Mouse (Mus musculus): ENCODE data around the gene Morf4l1. TPM values are rescaled to one million over a fixed set of nuclear protein-coding genes. Genes with fewer than 3 reads are reported as not detected.
"Not testable (repeated sequence)": the region's sequence is repeated elsewhere in the genome, so short reads cannot be mapped to it uniquely, and the experiment has no call there.

The Morf4l1 gene
- polyA plus RNA-seq, 2 experiments from 2014 or later, result 309 to 341 TPM

- peak; percentile 65 for ATAC-seq
Observed at GRCm38 (mm10) chr9:90113651-90114566, 665 bp downstream of the Morf4l1 start.

DNA sequence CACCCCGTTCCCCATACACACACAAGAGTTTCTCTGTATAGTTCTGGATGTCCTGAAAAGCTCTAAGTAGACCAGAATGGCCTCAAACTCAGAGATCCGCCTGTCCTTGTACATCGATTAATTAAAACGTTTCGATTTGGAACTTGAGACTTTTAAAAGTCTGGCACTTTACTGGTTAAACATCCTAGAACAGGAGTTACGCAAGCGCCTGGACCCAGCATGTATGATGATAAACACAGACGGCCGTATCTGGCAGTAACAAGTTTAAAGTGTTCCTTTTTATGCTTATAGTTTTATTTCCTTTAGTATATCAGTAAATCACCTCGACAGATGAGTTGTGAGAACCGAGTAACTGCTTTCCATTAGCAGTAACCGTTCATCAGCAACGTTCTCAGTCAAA is 1.4 kb downstream of the Morf4l1 start:
- ATAC-seq, result no peak

DNA sequence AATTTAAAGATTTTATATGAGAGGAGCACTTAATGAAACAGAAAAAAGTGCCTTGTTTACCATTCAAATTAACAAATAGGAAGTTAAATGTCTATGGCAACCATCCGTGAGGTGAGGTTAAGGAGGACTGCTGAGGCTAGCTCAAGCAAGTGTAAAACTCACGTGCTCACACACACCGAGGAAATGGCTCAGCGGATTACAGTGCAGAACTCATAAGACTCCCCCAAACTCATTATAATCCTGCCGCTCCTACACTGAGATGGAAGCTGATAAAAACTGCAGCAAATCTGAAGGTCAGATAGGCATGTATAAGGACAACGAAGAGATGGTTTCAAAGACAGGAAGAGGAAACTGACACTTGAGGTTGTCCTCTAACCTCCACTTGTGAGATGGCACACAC is 5.2 kb downstream of the Morf4l1 start:
- peak; percentile 2 for ATAC-seq

DNA sequence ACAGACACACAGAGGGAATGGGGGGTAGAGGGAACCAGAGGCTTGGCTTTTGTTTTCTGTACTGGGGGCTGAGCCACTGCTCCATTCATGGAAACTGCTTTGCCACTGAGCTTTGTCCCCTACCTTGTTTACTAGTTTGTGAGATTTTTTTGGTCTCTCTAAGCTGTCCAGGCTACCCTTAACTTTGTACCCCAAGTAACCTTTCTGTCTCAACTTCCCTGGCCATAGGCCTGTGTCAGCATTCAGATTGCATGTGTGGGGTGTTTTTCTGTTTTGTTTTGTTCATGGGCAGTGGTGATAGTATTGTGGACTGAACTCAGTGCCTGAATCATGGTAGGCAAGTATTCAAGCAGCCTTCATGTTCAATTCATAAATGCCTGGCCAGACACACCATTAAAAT is 6.3 kb downstream of the Morf4l1 start:
- ATAC-seq, result no peak

DNA sequence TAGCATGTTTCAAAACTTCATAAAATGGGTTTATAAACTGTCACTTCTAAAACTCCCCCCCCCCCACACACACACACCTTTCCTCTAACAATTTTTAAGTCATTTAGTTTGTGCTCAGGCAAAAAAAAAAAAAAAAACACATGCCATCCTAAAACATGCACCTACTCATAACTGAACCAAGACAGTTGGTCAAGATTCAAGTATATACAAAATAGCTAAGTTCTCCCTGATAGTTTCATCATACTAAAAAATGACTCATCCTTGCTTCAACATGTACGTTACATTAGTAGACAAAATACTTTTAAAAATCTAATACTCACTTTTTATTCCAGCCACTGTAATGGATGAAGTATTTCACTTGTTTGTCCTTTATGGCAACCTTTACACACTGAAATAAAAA is 7.7 kb downstream of the Morf4l1 start:
- ATAC-seq, result no peak

DNA sequence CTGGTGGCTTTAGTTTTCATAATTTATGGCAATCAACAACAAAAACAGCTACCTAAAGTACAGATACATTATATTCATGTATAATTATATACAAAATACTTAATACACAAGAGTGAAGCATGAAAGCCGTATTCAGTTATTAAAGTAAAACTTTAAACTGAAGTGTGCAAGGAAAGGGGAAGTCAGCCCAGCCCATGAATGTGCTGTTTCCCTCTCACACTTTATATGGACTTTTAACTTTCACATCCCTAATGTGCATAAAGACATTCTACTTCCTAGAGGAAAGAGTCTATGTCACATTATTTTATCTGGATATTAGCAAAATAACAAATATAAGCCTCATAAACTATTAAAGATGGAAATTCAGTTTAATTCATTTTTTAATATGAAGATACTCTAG is 9.1 kb downstream of the Morf4l1 start:
- no peak for ATAC-seq

GRCm38 (mm10) chr9:90100760-90101159 is 13.8 kb downstream of the Morf4l1 start:
- no peak for ATAC-seq

- ATAC-seq, result peak; percentile 44
Observed at GRCm38 (mm10) chr9:90098934-90099333, 15.6 kb downstream of the Morf4l1 start.

DNA sequence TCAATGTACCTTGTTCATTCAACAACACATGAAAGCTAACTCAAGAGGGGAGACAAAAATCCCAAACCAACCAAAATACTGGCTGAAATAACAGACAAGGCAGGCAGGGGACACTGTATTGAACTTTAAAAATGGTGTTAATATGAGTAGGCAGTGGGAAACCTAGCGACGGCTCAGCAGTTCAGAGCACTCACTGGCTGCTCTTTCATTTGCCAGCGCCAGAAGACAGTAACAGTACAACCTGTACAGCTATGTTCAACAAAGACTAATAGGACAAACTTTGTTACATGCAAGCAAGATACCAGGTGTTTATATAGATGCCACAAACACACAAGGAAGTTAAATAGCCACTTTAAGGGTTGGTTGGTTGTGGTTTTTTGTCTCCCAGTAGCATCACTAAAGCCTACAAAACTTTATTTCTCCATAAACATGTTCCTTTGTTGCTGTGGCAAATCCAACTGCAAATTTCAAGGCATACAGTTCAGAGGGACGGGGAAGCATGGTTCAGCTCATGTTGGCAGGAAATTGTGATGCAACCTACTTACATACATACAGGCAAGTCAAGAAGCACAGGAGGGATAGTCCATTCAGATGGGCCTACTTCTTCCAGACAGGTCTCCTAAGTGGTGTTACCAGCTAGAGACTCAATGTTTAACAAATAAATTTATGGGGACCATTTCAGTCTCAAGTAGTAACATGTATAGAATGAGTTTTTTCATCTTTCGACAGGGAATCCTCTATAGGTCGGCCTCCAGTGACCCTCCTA is 25.1 kb downstream of the Morf4l1 start:
- no peak for ATAC-seq

DNA sequence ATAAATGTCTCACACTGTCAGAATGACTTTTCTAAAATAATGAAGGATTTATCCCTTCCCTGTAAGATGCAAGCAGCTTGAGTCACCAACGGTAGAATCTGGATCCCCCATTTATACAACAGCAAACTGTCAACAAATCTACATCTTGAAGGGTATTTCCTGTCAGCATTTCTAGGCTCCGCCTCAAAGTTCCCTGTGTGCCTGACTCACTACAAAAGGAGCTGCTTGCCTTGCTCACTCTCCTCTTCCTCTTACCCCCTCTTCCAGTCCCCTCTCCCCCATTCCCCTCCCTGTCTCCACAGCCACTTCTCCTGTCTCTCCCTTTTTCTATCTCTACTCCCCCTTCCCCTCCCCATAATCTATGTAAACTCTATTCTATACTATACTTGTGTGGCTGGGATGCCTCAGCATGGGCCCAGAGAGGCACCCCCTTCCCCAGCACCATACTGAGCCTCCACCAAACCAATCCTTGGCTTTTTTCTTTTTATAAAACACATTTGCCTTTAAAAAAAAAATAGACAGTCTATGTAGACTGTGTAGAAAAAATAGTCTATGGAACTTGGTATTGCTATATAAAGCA is 26.6 kb downstream of the Morf4l1 start:
- ATAC-seq, result no peak

GRCm38 (mm10) chr9:90084766-90085468 is 29.7 kb downstream of the Morf4l1 start:
- no peak for ATAC-seq

DNA sequence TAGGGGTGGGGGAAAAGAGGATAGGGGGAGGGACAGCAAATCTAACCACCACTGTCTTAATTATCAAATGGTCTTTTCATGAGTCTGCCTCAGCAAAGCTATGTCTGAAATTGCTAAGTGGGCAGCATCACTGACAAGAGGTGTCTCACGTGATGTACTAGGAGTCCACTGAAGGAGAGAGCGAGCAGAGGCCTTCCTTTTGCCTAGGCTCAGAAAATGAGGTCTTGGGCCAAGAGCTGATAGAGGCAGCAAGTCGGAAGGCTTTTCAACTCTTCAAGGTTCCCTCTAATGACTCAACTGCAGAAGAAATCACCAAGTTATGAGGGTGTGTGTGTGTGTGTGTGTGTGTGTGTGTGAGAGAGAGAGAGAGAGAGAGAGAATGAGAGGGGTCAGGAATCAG is 30.4 kb downstream of the Morf4l1 start:
- ATAC-seq, result no peak

DNA sequence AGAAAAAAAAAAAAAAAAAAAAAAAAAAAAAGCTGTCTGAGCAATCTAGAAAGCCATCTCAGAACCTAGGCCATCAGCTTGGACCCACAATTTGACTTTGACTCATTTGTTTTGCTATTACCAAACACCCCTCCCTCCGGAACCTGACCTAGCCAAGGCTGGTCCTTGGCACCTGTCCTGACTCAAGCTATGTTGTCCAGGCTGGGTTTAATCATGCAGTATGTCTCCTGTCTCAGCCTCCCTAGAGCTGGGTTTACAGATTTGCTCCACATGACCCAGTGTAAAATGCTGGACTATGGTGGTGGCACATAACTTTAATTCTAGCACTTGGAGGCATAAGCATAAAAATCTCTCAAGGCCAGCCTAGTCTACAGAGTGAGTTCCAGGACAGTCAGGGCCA is 31.6 kb downstream of the Morf4l1 start:
- no peak for ATAC-seq

DNA sequence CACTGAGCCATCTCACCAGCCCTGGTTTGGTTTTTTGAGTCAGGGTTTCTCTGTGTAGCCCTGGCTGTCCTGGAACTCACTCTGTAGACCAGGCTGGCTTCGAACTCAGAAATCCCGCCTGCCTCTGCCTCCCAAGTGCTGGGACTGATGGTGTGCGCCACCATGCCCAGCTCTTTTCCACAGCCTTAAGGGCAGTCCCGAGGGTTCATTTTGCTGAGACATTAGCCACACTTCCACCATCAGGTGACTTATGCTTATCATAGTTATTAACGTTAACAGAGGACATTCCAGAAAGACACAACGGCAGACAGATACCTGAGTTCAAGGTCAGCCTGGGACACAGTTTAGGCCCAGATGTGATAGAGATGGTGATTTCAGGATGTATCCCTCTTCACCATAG is 32.6 kb downstream of the Morf4l1 start:
- ATAC-seq, result not testable (repeated sequence)

- ATAC-seq, result no peak
Observed at GRCm38 (mm10) chr9:90076849-90077461, 37.6 kb downstream of the Morf4l1 start.

DNA sequence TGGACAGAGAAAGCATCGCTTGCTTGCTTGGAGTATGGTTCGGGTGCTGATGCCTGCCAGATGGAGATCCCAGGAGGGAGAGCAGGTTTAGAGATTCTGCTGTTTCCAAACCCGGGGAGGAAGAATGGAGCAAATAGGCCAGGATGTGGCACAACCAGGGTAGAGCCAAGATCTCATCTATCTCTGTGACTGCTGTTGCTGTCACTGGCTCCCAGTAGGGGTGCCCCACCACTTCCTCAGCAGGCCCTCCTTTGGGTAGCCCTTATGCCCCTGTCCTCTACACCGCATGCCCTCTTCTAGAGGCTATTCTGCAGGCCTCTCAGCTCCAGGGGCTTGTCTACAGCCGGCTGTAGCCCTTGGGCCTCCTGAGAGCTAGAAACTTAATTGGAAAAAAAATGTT is 38.4 kb downstream of the Morf4l1 start:
- ATAC-seq, result no peak

DNA sequence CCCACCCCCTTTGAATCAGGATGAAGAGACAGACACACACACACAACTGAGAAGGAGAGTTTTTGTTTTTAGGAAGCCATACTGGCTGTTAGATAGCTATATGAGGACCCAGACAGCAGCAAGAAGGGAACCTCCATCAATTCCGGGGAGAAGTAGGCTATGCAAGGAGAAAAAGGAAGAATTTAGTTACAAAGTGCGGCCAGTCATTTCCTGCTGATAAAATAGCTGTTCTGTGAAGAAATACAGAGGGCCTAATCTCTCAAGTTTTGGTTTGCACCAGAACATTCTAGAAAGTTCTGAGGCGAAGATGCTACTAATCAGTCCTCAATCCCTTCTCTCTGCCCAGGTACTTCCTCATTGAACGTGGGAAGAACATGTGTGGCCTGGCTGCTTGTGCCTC is 39.2 kb downstream of the Morf4l1 start:
- no peak for ATAC-seq

DNA sequence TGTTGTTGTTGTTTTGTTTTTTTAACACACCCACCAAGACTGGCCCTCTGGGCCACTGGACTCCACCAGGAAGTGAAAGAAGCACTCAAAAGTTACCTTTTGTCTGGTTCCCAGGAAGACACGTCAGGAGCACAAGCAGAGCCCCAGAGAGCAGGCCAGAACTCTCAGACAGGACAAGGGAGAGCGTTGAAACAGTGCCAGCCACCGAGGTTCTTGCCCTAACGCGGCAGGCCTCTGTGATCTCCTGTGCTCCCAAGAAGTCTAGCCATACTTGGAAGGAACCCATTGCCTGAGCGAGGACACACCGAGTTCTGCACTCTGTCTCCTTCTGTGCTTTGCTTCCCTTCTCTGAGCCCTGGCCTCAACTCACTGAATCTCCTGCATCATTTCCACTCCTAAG is 44.4 kb downstream of the Morf4l1 start:
- no peak for ATAC-seq

- ATAC-seq, result no peak
Observed at GRCm38 (mm10) chr9:90069485-90069884, 45.1 kb downstream of the Morf4l1 start.

GRCm38 (mm10) chr9:90068786-90069185 is 45.8 kb downstream of the Morf4l1 start:
- no peak for ATAC-seq

DNA sequence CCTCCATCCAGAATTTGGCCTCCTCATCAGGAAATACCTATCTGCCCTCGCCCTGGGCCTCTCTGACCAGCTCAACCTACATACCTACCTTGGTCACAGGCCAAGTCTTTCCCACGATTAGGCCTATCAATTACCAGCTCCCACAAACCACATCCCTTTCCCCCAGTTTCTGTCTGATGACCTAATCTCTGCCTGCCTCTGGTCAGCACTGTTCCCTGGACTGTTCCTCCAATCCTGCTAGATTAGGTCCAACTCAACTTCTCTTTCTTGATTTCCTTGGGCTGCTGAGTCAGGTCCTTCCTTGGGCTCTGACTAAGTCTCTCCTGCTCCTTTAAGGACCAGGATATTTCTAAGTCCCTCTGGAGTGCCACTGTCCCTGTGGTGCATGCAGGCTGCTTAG is 47.2 kb downstream of the Morf4l1 start:
- ATAC-seq, result no peak

GRCm38 (mm10) chr9:90060932-90061331 is 53.6 kb downstream of the Morf4l1 start:
- ATAC-seq, result not testable (repeated sequence)

DNA sequence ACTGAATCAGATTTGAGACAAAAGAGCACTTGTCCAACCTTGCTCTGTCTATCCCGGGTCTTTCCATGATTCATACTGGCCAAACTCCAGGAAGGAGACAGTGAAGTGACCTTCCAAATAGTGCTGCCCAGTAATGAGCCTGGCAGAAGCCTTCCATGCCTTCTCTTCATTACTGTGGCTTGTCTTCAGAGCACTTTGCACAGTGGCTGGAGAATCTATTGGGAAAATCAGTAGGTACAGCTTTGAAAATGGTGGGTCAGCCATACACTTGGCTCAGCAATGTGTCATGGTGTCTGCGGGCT is 54.0 kb downstream of the Morf4l1 start:
- no peak for ATAC-seq
